ENCODE assay signal across 23 mouse cellular contexts in genomic region chr5:149451209-149451681, GRCm38 (mm10). TPM values are rescaled to one million over a fixed set of nuclear protein-coding genes. Genes with fewer than 3 reads are reported as not detected.
DNase-seq lines count a peak whose midpoint lies in the region; ATAC-seq lines count a peak whose summit lies in the region.
"Had no signal": no experiment of that assay in that cellular context is flagged by ENCODE, and none has a peak within 500 bp of the region (broad histone marks: within the 10 kb centered on the region; RNA-seq: fewer than 3 reads in every experiment).

No protein-coding gene starts in this region.

- intact Hi-C loops in left cerebral cortex, postnatal 36 days (cut with DNase I) = loop anchor here (5.0 kb wide), 1 partner anchor 71 kb away; no protein-coding TSS in a partner anchor

- DNase-seq in frontal cortex, adult 2 months (ENCODE audit: extremely low spot score in 1 of 2, low spot score in 1 of 2) = peak; percentile 36 to 65
- no peak for DNase-seq in frontal cortex, postnatal 10 days (ENCODE audit: low spot score in 2 of 2)
- DNase-seq in left cerebral cortex, adult 11 months (ENCODE audit: low spot score) = peak; percentile 34
- no peak for DNase-seq in left cerebral cortex, postnatal 36 days (ENCODE audit: low spot score in 2 of 2)
- DNase-seq in right cerebral cortex, postnatal 10 days (ENCODE audit: low spot score in 2 of 2) = peak; percentile 58 to 82
- no peak for DNase-seq in right cerebral cortex, postnatal 25 days
- no peak for DNase-seq in lung, postnatal 36 days
- DNase-seq: adrenal gland, postnatal 25 days; B cell, adult 2 months; cerebellum, adult 11-12 months; cerebellum, postnatal 25 days; embryo, embryonic 11 days; heart, postnatal 4 days; kidney, adult 18-20 months; thymus, postnatal 25 days had no signal

- ATAC-seq in erythroblast, adult 5-6 weeks (replicated peaks; ENCODE audit: low FRiP score, poor library complexity, severe bottlenecking) = no peak
- ATAC-seq: lung, postnatal 0 days; midbrain, embryonic 13.5 days had no signal

RNA-seq across cellular contexts. Expression of gene Tex26, which starts 11.8 kb away (rescaled TPM):
- 0.67 and 0.78 TPM in 2 replicates for polyA plus RNA-seq in frontal cortex, adult 2 months (2012; rRNA removed)
- under 1 TPM; 0.41 to 0.59 TPM for total RNA-seq in left cerebral cortex, postnatal 36 days (2021)
- not detected in 2 replicates for total RNA-seq in erythroblast, adult 5-6 weeks (2015; ENCODE audit: low replicate concordance)
- not detected in 2 replicates for total RNA-seq in erythroblast, adult 5-6 weeks (2017; ENCODE audit: low replicate concordance)
- total RNA-seq: adrenal gland, postnatal 25 days; gastrocnemius, adult 8-10 months; megakaryocyte, adult 5-6 weeks had no signal
- polyA plus RNA-seq: liver, embryonic 16.5 days; small intestine, adult 2 months had no signal

RNA-seq across cellular contexts. Expression of gene Medag, which starts 39.7 kb away (rescaled TPM):
- polyA plus RNA-seq in frontal cortex, adult 2 months (2012; rRNA removed) = 10.9 and 11.9 TPM in 2 replicates
- 10 to 100 TPM; 14.5 to 16.5 TPM for total RNA-seq in left cerebral cortex, postnatal 36 days (2021)
- not detected in 2 replicates for total RNA-seq in erythroblast, adult 5-6 weeks (2015; ENCODE audit: low replicate concordance)
- not detected in 2 replicates for total RNA-seq in erythroblast, adult 5-6 weeks (2017; ENCODE audit: low replicate concordance)
- total RNA-seq: granulocyte monocyte progenitor cell, adult 5-6 weeks; megakaryocyte, adult 5-6 weeks had no signal

Comparison
In these comparisons a context has a peak if more than half of its experiments do, and no peak if none do; other contexts are left out.
1. DNase-seq: peak in frontal cortex, adult 2 months (2 of 2), left cerebral cortex, adult 11 months (single experiment) and right cerebral cortex, postnatal 10 days (2 of 2); none in frontal cortex, postnatal 10 days (0 of 2), left cerebral cortex, postnatal 36 days (0 of 2), right cerebral cortex, postnatal 25 days (single experiment) and lung, postnatal 36 days (single experiment).
2. RNA of gene Medag, which starts 39.7 kb away (total RNA-seq): 14.5 to 16.5 TPM in left cerebral cortex, postnatal 36 days; not detected in erythroblast, adult 5-6 weeks; every median in the first group is over 10 times any median in the second.